Mouse (Mus musculus): Measurements from ENCODE around the gene Far2.

GRCm38 (mm10) chr6:148066267-148066666 is 19.2 kb downstream of the Far2 start:
- no peak for TF ChIP-seq POLR2A (IDR thresholded peaks at IDR 0.05; ENCODE audit: low read depth, low read length)
- no peak for TF ChIP-seq CTCF (IDR thresholded peaks at IDR 0.05; ENCODE audit: extremely low read depth, insufficient read depth, insufficient read length, insufficient replicate concordance)

All from spleen, adult 2 months (tissue).